In genomic region chr4:46620330-46620729, GRCm38 (mm10) we compare ENCODE assay signal across 8 mouse cellular contexts. TPM values are rescaled to one million over a fixed set of nuclear protein-coding genes. Genes with fewer than 3 reads are reported as not detected.
A peak's percentile ranks its signal among the peaks of the same experiment; 100 is the strongest.
DNase-seq lines count a peak whose midpoint lies in the region; ATAC-seq lines count a peak whose summit lies in the region.

No protein-coding gene starts in this region.

- H3K27me3 ChIP-seq in heart, embryonic 13.5 days (replicated peaks) = peaks cover 60% of the 10 kb centered on the region
- H3K27me3 ChIP-seq in forebrain, embryonic 12.5 days = peaks cover 24% of the 10 kb centered on the region; the same call in 1 of the 2 replicates

- WGBS in heart, embryonic 13.5 days = 16% methylated on average over 23 of the region's 23 CpGs
- WGBS in forebrain, embryonic 12.5 days = 9% methylated on average over 23 of the region's 23 CpGs

- intact Hi-C loops in heart, postnatal 25 days (cut with DNase I) = no loop called here

- no peak for ATAC-seq in heart, embryonic 13.5 days (ENCODE audit: extremely low read depth, insufficient number of reproducible peaks, low FRiP score, low TSS enrichment)
- no peak for ATAC-seq in forebrain, embryonic 12.5 days (ENCODE audit: low FRiP score)

- no peak overlapping the region for H3K27ac ChIP-seq in heart, embryonic 13.5 days (replicated peaks)
- no peak overlapping the region for H3K27ac ChIP-seq in forebrain, embryonic 12.5 days

- H3K4me2 ChIP-seq in heart, embryonic 13.5 days = peak overlapping the region; percentile 45
- H3K4me2 ChIP-seq in forebrain, embryonic 12.5 days = peak overlapping the region; percentile 45

- no peak overlapping the region for H3K9ac ChIP-seq in heart, embryonic 13.5 days
- no peak overlapping the region for H3K9ac ChIP-seq in forebrain, embryonic 12.5 days

- H3K36me3 ChIP-seq in heart, embryonic 13.5 days = no peaks in the 10 kb centered on the region
- H3K36me3 ChIP-seq in forebrain, embryonic 12.5 days (replicated peaks) = no peaks in the 10 kb centered on the region

- 0 out of 2 replicates have a peak overlapping the region, but pooled peaks have one; percentile 16 for H3K4me3 ChIP-seq in heart, embryonic 13.5 days
- peak overlapping the region; percentile 23 for H3K4me3 ChIP-seq in forebrain, embryonic 12.5 days (replicated peaks)

- DNase-seq in heart, postnatal 25 days (ENCODE audit: low spot score) = no peak
- DNase-seq in R1 (ENCODE audit: low read depth, low spot score) (peak; percentile 75), liver (peak; percentile 62)
- DNase-seq in retina, postnatal 1 day = peak; percentile 68
- no peak for DNase-seq in right cerebral cortex, postnatal 4 days
- DNase-seq in left cerebral cortex, adult 8-10 months (ENCODE audit: low spot score in 2 of 2) = no peak

- H3K4me1 ChIP-seq in heart, embryonic 13.5 days = peaks cover 5% of the 10 kb centered on the region
- H3K4me1 ChIP-seq in forebrain, embryonic 12.5 days = peaks cover 5% of the 10 kb centered on the region; the same call in 1 of the 2 replicates

- H3K9me3 ChIP-seq in heart, embryonic 13.5 days = no peaks in the 10 kb centered on the region
- no peaks in the 10 kb centered on the region for H3K9me3 ChIP-seq in forebrain, embryonic 12.5 days

RNA-seq across cellular contexts. Expression of gene Coro2a, which starts 18.3 kb away (rescaled TPM):
- 0.55 and 0.76 TPM in 2 replicates for polyA plus RNA-seq in heart, embryonic 13.5 days (2015; fragmentation: Nextera tagmentation; extraction: Ambion mirVana)
- total RNA-seq in heart, postnatal 25 days (2021) = under 1 TPM; 0.18 to 0.45 TPM
- 1.7 and 2.8 TPM in 2 replicates for polyA plus RNA-seq in forebrain, embryonic 12.5 days (2016; fragmentation: Nextera tagmentation; extraction: Ambion mirVana)
- 10 to 100 TPM; 23.3 to 26.7 (median 24.3) TPM for total RNA-seq in left cerebral cortex, adult 8-10 months (2022)

RNA-seq across cellular contexts. Expression of gene Tbc1d2, which starts 29.7 kb away (rescaled TPM):
- 0.55 and 0.63 TPM in 2 replicates for polyA plus RNA-seq in heart, embryonic 13.5 days (2015; fragmentation: Nextera tagmentation; extraction: Ambion mirVana)
- total RNA-seq in heart, postnatal 25 days (2021) = 1 to 10 TPM; 1.2 to 1.5 TPM
- 0.83 and 0.98 TPM in 2 replicates for polyA plus RNA-seq in forebrain, embryonic 12.5 days (2016; fragmentation: Nextera tagmentation; extraction: Ambion mirVana)
- total RNA-seq in left cerebral cortex, adult 8-10 months (2022) = 1 to 10 TPM; 2.4 to 3.9 (median 3.4) TPM

Comparison
In these comparisons a context has a peak if more than half of its experiments do, and no peak if none do; other contexts are left out.
1. DNase-seq: peak in R1 (single experiment), liver (single experiment) and retina, postnatal 1 day (single experiment); none in heart, postnatal 25 days (single experiment), right cerebral cortex, postnatal 4 days (single experiment) and left cerebral cortex, adult 8-10 months (0 of 2).
2. RNA of gene Coro2a, which starts 18.3 kb away (total RNA-seq): 23.3 to 26.7 TPM in left cerebral cortex, adult 8-10 months; 0.18 to 0.45 TPM in heart, postnatal 25 days; every median in the first group is over 10 times any median in the second.